Mouse (Mus musculus) kidney, postnatal 14 days (tissue): ENCODE measurements at regions not wholly inside any gene's neighbourhood (a gene's known extent, or its start where the extent isn't known, plus 50 kb on each side); places are given as distances from the start of the nearest gene placed in this dataset.
"Not testable (repeated sequence)": the region's sequence is repeated elsewhere in the genome, so short reads cannot be mapped to it uniquely, and the experiment has no call there.

ENCODE experiments used
- DNase-seq: peaks from one replicate; pipeline ENCODE4 v3.0.0; 2022; ENCODE audit warnings: mixed read lengths

GRCm38 (mm10) chr10:103958183-103958582 is 184.6 kb upstream of the Gm21293 start:
- DNase-seq, result no peak

- no peak for DNase-seq
Measured at GRCm38 (mm10) chr10:103976059-103976458, 166.7 kb upstream of the Gm21293 start.

GRCm38 (mm10) chr10:103984287-103984956 is 158.4 kb upstream of the Gm21293 start:
- DNase-seq, result no peak

- DNase-seq, result no peak
Measured at GRCm38 (mm10) chr10:104019540-104019939, 123.2 kb upstream of the Gm21293 start.

- DNase-seq, result no peak
Measured at GRCm38 (mm10) chr10:104021593-104021992, 121.2 kb upstream of the Gm21293 start.

GRCm38 (mm10) chr10:104028162-104028561 is 114.6 kb upstream of the Gm21293 start:
- no peak for DNase-seq

GRCm38 (mm10) chr10:104032771-104033170 is 110.0 kb upstream of the Gm21293 start:
- no peak for DNase-seq

- not testable (repeated sequence) for DNase-seq
Measured at GRCm38 (mm10) chr10:104041729-104042386, 100.9 kb upstream of the Gm21293 start.

GRCm38 (mm10) chr10:104042387-104042775 is 100.4 kb upstream of the Gm21293 start:
- DNase-seq, result no peak

- no peak for DNase-seq
Measured at GRCm38 (mm10) chr10:104043569-104043968, 99.2 kb upstream of the Gm21293 start.
